Mouse (Mus musculus) spleen, adult 2 months (tissue): ENCODE data around the gene Scaf1. TPM values are rescaled to one million over a fixed set of nuclear protein-coding genes. Genes with fewer than 3 reads are reported as not detected.

ENCODE experiments used
- DNase-seq, 2 experiments: peaks; one replicate each; pipeline versions ENCODE4 v3.0.0 to v3.0.0-alpha.2; 2012 to 2021; ENCODE audit warnings: low spot score in 2 of 2, low read depth in 1 of 2
- H3K27ac ChIP-seq: fragments of 200-500 bp; 2 replicates; pipeline ENCODE4 v1.5.1; 2012; ENCODE audit warnings: low read length, inconsistent platforms; ENCODE audit not compliant: insufficient read depth
- H3K27me3 ChIP-seq: fragments of 200-500 bp; 2 replicates; pipeline ENCODE4 v1.6.1; 2012; ENCODE audit warnings: mild to moderate bottlenecking, moderate library complexity, low read length, inconsistent platforms; ENCODE audit not compliant: control insufficient read depth, insufficient read depth
- H3K36me3 ChIP-seq: fragments of 200-500 bp; 2 replicates; pipeline ENCODE4 v1.6.1; 2012; ENCODE audit warnings: mild to moderate bottlenecking, low read length, inconsistent platforms; ENCODE audit not compliant: control insufficient read depth, insufficient read depth
- H3K4me1 ChIP-seq: fragments of 200-500 bp; 2 replicates; pipeline ENCODE4 v1.6.1; 2011; ENCODE audit warnings: inconsistent platforms; ENCODE audit not compliant: control insufficient read depth, insufficient read depth, insufficient read length
- H3K4me3 ChIP-seq: fragments of 200-500 bp; 2 replicates; pipeline ENCODE4 v1.5.1; 2011; ENCODE audit warnings: mild to moderate bottlenecking, inconsistent platforms; ENCODE audit not compliant: insufficient read depth, insufficient read length; ENCODE audit errors: extremely low read depth
- CTCF ChIP-seq: fragments of 200-500 bp; IDR thresholded peaks from 2 replicates; pipeline ENCODE4 v1.5.1; 2011; ENCODE audit warnings: mild to moderate bottlenecking, inconsistent platforms; ENCODE audit not compliant: insufficient read depth, insufficient read length, insufficient replicate concordance; ENCODE audit errors: extremely low read depth
- POLR2A ChIP-seq: fragments of 200-500 bp; IDR thresholded peaks from 2 replicates; pipeline ENCODE4 v1.6.1; 2011; ENCODE audit warnings: low read depth, low read length, inconsistent platforms
- WGBS: fragments of 180-500 bp; shearing (Covaris S2); methylation state at CpG from one replicate; pipeline ENCODE4 v1.1.7; 2018; 5-methylcytosine and 5-hydroxymethylcytosine counted together
- polyA plus RNA-seq: library from polyadenylated mRNA; depleted of rRNA; stranded (reverse); fragments of >200 nt; gene quantifications from 2 replicates; pipeline ENCODE4 v1.2.3, GENCODE M21; 2012

Gene Scaf1
- polyA plus RNA-seq, 1 experiment: 59.0 TPM

DNA sequence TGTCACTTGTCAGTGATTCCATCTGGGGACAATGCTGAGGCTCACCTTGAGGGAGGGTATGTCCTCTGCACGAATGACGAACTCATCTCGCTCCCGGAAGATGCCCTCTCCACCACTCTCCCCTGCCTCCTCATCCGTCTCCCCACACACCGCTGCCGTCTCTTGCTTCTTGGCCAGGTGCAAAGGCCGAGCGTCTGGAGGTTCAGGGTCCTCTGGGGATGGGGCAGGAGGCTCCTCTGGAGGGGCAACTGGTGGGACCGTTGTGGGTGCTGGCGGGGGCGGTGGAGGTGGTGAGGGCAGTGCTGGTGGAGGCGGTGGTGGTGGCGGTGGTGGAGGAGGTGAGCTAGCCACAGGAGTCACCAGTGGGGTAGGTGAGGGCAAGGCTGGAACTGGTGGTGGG lies 27.1 kb upstream of the Scaf1 start:
- H3K4me3 ChIP-seq: no peak overlapping the region
- H3K4me1 ChIP-seq: no peaks in the 10 kb centered on the region
- TF ChIP-seq POLR2A (no peak), CTCF (no peak)
- peaks cover 57% of the 10 kb centered on the region for H3K36me3 ChIP-seq
- DNase-seq: no peak
- 94% methylated on average over 14 of the region's 14 CpGs for WGBS
- no peak overlapping the region for H3K27ac ChIP-seq
- no peaks in the 10 kb centered on the region for H3K27me3 ChIP-seq

DNA sequence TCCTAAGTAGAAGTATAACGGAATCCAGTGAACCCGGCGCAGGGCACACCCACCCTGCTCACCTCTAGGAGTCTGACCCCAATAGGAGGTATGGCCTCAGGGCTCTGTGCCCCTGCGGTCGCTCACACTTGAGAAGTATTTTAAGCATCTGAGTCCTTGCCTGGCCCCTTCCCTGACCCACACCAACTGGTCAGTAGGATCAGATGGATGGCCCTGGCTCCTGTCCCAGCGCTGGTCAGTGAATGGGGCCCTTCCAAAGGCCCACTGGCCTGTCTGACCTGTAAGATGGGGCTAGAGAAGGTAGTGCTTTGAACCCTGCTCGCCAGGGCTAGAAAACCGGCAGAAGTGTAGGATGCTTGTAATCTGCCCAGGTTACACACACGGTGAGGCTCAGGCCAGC lies 24.7 kb upstream of the Scaf1 start:
- Histone ChIP-seq H3K27me3 (no peaks in the 10 kb centered on the region), H3K36me3 (peaks cover 39% of the 10 kb centered on the region), H3K4me3 (no peak overlapping the region), H3K27ac (no peak overlapping the region), H3K4me1 (no peaks in the 10 kb centered on the region)
- WGBS: 94% methylated on average over 9 of the region's 9 CpGs
- no peak for TF ChIP-seq CTCF
- TF ChIP-seq POLR2A: no peak
- DNase-seq: no peak

DNA sequence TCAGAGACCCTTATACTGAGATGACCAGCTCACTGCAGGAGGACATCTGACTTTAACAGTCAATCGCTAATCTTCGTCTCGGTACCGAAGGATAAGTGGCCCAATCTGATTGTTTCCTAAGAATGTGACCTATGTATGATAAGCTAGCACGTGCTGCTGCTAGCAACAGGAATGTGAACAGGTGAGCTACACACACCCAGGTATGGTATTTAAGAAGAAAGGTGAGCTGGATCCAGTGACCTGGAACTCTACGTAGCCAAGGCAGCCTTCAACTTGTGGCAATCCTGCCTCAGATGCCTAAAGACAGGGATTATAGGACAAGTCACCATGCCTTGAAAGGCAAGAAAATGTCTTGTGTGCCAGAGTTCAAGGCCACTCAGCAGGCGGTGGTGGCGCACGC lies 22.2 kb upstream of the Scaf1 start:
- WGBS: 94% methylated on average over 9 of the region's 9 CpGs
- H3K4me3 ChIP-seq: no peak overlapping the region

DNA sequence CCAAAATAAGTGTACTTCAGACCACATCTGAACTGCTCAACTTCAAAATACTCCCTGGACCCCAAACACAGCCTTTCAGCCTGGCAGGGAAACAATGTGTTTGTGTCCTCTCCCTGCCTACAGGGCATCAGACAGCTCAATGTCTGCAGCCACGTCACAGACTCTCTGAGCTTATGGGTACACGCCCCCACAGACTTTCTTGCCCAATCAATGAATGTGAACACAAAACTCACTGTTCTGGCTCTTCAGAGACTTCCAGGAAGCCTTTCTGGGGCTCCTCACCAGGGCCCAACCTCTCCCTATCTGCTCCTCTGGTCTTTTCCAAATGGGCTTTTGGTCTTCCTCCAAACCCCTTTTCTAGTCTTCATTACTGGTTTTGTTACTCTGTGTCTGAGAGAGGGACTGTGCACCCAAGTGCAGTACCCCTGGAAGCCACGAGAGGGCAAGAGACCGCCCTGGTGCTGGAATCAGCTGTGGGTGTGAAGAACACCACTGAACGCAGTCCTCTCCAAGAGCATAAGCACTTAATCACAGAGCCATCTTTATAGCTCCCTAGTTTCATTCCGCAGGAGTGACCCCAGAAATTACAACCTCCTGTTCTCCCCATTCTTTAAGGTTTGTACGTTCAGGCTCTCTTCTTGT lies 21.7 kb upstream of the Scaf1 start:
- H3K27me3 ChIP-seq: no peaks in the 10 kb centered on the region
- H3K4me3 ChIP-seq: no peak overlapping the region
- no peak overlapping the region for H3K27ac ChIP-seq
- H3K4me1 ChIP-seq: no peaks in the 10 kb centered on the region
- peaks cover 41% of the 10 kb centered on the region for H3K36me3 ChIP-seq
- TF ChIP-seq POLR2A: no peak
- TF ChIP-seq CTCF: peak; percentile 85
- DNase-seq: peak in 1 of 2 experiments; percentile 68
- 63% methylated on average over 7 of the region's 7 CpGs for WGBS

More for the DNA sequence above, 22.2 kb upstream of the Scaf1 start:
- Histone ChIP-seq H3K27me3 (no peaks in the 10 kb centered on the region), H3K27ac (no peak overlapping the region), H3K36me3 (peaks cover 43% of the 10 kb centered on the region), H3K4me1 (no peaks in the 10 kb centered on the region)
- TF ChIP-seq CTCF (no peak), POLR2A (no peak)
- no peak for DNase-seq

DNA sequence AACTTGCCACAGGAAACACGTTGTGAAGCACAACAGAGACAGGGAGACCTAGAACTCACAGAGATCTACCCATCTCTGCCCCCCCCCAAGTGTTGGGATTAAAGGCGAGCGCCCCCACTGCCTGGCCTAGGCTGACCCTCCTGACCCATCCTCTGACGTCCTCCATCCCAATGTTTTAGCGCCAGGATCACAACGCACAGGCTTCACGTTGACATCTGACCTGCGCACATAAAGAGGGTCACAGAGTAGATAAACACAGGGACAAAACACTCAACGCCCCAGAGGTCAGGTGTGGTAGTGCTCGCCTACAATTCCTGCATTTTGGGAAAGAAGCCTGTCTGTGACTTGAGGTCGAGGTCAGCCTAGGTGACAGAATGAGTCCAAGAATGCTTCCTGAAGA lies 20.5 kb upstream of the Scaf1 start:
- no peaks in the 10 kb centered on the region for H3K27me3 ChIP-seq
- no peaks in the 10 kb centered on the region for H3K4me1 ChIP-seq
- H3K36me3 ChIP-seq: peaks cover 37% of the 10 kb centered on the region
- no peak for DNase-seq
- no peak overlapping the region for H3K4me3 ChIP-seq
- TF ChIP-seq POLR2A: no peak
- TF ChIP-seq CTCF: no peak
- no peak overlapping the region for H3K27ac ChIP-seq
- WGBS: 95% methylated on average over 11 of the region's 11 CpGs

DNA sequence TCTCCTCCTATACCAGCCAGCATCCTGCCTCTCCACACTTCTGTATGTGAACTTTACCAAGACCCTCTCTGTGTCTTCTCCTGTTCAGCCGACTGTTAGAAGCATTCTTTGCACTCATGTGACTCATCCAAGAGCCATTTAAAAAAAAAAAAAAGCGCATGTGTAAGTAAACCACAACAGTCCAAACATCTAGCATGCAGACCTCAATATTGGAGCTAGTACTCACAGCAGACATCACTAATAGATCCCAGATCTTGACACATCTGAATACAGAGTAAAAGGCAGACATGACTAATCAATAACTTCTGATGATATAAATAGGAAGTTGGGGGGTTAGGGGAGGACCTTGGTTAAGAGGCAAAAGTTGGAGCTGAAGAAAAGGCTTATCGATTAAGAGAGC lies 19.5 kb upstream of the Scaf1 start:
- TF ChIP-seq POLR2A (no peak), CTCF (no peak)
- 79% methylated on average over 3 of the region's 3 CpGs for WGBS
- H3K36me3 ChIP-seq: peaks cover 38% of the 10 kb centered on the region
- H3K27ac ChIP-seq: no peak overlapping the region
- DNase-seq: no peak
- no peak overlapping the region for H3K4me3 ChIP-seq
- no peaks in the 10 kb centered on the region for H3K27me3 ChIP-seq
- no peaks in the 10 kb centered on the region for H3K4me1 ChIP-seq

DNA sequence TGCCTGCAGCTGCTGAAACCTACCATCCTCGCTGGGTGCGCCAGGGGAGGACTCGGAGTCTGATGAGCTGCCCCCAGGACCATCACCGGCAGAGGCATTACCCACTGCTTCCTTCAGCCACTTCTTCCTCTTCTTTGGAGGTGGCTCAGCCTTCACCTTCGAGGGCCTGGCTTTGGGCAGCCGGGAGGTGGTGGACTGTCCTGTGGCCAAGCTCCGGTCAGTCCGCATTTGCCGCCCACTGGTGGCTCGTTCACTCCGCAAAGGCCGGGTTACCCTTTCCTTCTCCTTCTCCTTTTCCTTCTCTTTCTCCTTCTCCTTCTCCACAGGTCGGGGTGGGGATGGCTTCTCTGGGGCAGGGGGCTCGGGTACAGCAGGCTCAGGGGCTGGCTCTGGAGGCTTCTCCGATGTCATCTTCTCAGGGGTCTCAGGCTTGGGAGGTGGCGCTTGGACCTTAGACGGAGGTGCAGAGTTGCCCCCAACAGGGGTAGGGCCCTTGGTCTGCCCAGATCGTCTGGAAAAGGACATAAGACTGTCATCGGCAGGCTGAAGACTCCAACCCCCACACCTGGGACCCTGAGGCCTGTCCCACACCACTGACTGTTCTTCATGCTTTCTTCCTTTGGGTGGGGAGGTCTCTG lies 17.7 kb upstream of the Scaf1 start:
- H3K36me3 ChIP-seq: peaks cover 42% of the 10 kb centered on the region
- TF ChIP-seq CTCF (no peak), POLR2A (no peak)
- H3K4me3 ChIP-seq: no peak overlapping the region
- H3K27me3 ChIP-seq: no peaks in the 10 kb centered on the region
- H3K27ac ChIP-seq: no peak overlapping the region
- WGBS: 94% methylated on average over 19 of the region's 19 CpGs
- no peaks in the 10 kb centered on the region for H3K4me1 ChIP-seq
- DNase-seq: no peak
